Mouse (Mus musculus): ENCODE measurements at regions not wholly inside any gene's neighbourhood (a gene's known extent, or its start where the extent isn't known, plus 50 kb on each side); places are given as distances from the start of the nearest gene placed in this dataset.

DNA sequence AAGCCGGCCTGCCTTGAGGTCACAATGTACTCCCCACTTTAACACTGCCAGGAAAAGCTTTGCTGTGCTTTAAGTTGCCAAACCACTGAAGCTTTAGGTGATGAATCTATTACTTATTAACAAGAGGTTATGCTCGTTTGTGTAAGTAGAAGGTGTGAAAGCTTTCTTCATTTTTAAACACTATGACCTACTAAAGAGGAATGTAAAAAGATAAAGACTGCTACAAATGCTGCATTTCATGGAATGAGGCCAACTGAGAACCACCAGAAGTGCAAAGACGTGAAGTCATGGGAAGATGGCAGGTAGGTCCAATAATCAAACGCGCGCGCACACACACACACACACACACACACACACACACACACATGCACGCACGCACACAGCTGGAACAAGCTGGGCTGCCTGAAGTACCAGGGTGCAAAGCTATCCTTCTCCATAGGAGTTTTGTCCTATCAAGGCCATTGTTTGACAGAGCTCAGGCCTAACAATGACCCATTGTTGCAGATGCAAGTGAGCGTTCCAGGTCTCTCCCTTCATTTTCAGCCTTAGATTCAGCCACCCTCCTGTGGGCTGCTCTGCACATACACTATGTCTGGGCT is 85.3 kb upstream of the Gm37988 start:
- H3K4me1 ChIP-seq (ENCODE audit: control insufficient read depth, insufficient read depth, low read length) = no peaks in the 10 kb centered on the region
- no peaks in the 10 kb centered on the region for H3K36me3 ChIP-seq (ENCODE audit: control insufficient read depth, insufficient read depth, low read length)
- H3K27ac ChIP-seq (ENCODE audit: low read depth, low read length) = no peak overlapping the region
- H3K4me2 ChIP-seq (ENCODE audit: low read depth, low read length) = no peak overlapping the region
- no peak for ATAC-seq (ENCODE audit: low read depth)
- no peaks in the 10 kb centered on the region for H3K9me3 ChIP-seq (ENCODE audit: control insufficient read depth, low read length)
- WGBS = 87% methylated on average over 10 of the region's 10 CpGs
- H3K4me3 ChIP-seq (ENCODE audit: low read depth, low read length) = no peak overlapping the region
- no peaks in the 10 kb centered on the region for H3K27me3 ChIP-seq (ENCODE audit: control insufficient read depth, insufficient read depth, low read length)
- H3K9ac ChIP-seq (replicated peaks; ENCODE audit: low read depth, low read length) = no peak overlapping the region

All from neural tube, embryonic 14.5 days (tissue).